Mouse (Mus musculus) kidney, embryonic 15.5 days (tissue): ENCODE data around the gene Gm13030. TPM values are rescaled to one million over a fixed set of nuclear protein-coding genes. Genes with fewer than 3 reads are reported as not detected.
A peak's percentile ranks its signal among the peaks of the same experiment; 100 is the strongest.
"Not testable (repeated sequence)": the region's sequence is repeated elsewhere in the genome, so short reads cannot be mapped to it uniquely, and the experiment has no call there.

Experiments
- ATAC-seq: fragments of 200-750 bp; cut with Nextera tagmentation; replicated peaks from 2 replicates; pipeline ENCODE4 v1.8.0; 2017; ENCODE audit warnings: moderate TSS enrichment; ENCODE audit not compliant: low FRiP score
- H3K27ac ChIP-seq: fragments of 300-500 bp; sonication (generic); 2 replicates; pipeline ENCODE4 v1.5.1; 2015; ENCODE audit warnings: mild to moderate bottlenecking, inconsistent platforms
- H3K27me3 ChIP-seq: fragments of 300-500 bp; sonication (generic); 2 replicates; pipeline ENCODE4 v1.6.1; 2015; ENCODE audit warnings: inconsistent platforms
- H3K36me3 ChIP-seq: fragments of 300-500 bp; sonication (generic); 2 replicates; pipeline ENCODE4 v1.6.1; 2015; ENCODE audit warnings: inconsistent platforms
- H3K4me1 ChIP-seq: fragments of 300-500 bp; sonication (generic); 2 replicates; pipeline ENCODE4 v1.6.1; 2015; ENCODE audit warnings: inconsistent platforms
- H3K4me2 ChIP-seq: fragments of 300-500 bp; sonication (generic); 2 replicates; pipeline ENCODE4 v1.6.1; 2015; ENCODE audit warnings: moderate library complexity, mild to moderate bottlenecking, inconsistent platforms
- H3K4me3 ChIP-seq: fragments of 300-500 bp; sonication (generic); replicated peaks from 2 replicates; pipeline ENCODE4 v1.5.1; 2015; ENCODE audit warnings: mild to moderate bottlenecking, inconsistent platforms
- H3K9ac ChIP-seq: fragments of 300-500 bp; sonication (generic); 2 replicates; pipeline ENCODE4 v1.6.1; 2015; ENCODE audit warnings: mild to moderate bottlenecking, inconsistent platforms
- H3K9me3 ChIP-seq: fragments of 300-500 bp; sonication (generic); replicated peaks from 2 replicates; pipeline ENCODE4 v1.6.1; 2016; ENCODE audit warnings: inconsistent platforms
- WGBS: fragments of 180-500 bp; shearing (Covaris S2); methylation state at CpG from one replicate; pipeline ENCODE4 v1.1.7; 2015; ENCODE audit warnings: mixed read lengths; 5-methylcytosine and 5-hydroxymethylcytosine counted together
- polyA plus RNA-seq: library from polyadenylated mRNA; unstranded; fragments of >200 nt; fragmentation: Nextera tagmentation; extraction: Ambion mirVana; gene quantifications from 2 replicates; pipeline ENCODE4 v1.2.1, GENCODE M21; 2015

Gm13030 gene
- polyA plus RNA-seq, 1 experiment from 2014 or later: not detected

DNA sequence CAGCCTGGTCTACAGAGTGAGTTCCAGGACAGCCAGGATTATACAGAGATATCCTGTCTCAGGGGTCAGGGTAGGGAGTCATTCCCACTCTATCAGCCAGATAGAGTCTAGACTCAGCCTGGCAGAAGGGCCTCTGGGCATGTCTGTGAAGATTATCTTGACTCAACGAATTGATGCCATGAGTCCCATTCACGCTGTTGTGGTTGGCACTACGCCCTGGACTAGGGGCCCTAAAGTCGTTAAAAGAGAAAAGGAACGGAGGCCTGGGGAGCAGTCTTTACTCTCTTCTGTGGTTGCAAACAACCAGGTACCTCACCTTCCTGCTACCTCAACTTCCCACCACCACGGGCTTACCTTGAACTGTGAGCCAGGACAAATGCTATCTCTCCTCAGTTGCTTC lies 34.0 kb downstream of the Gm13030 start:
- Histone ChIP-seq H3K9me3 (peaks cover 9% of the 10 kb centered on the region; the same call in 1 of the 2 replicates), H3K4me1 (no peaks in the 10 kb centered on the region), H3K36me3 (no peaks in the 10 kb centered on the region), H3K9ac (no peak overlapping the region), H3K27ac (no peak overlapping the region), H3K4me3 (no peak overlapping the region), H3K27me3 (no peaks in the 10 kb centered on the region), H3K4me2 (no peak overlapping the region)
- ATAC-seq: no peak
- WGBS: 86% methylated on average over 6 of the region's 6 CpGs

DNA sequence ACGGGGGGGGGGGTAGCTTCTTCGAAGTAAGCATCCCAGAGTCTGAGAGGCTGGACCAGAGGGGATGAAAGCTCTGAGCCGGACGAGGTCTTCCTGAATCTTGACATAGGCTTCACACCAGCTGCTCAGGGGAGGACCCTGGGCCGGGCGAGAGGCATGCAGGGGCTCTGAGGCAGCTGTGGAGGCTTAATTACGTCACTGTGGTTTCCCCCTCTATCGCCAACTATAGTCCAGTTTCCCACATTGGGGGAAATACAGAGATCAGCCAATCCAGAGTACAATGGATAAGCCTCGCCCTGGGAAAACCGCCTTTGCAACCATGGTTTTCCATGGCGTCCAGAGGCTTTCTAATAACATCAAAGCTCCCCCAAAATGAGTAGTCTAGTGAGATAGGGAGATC lies 46.6 kb downstream of the Gm13030 start:
- Histone ChIP-seq H3K4me3 (no peak overlapping the region), H3K36me3 (no peaks in the 10 kb centered on the region), H3K9me3 (0 out of 2 replicates have a peak, but pooled peaks cover 2% of the 10 kb centered on the region), H3K27me3 (0 out of 2 replicates have a peak, but pooled peaks cover 5% of the 10 kb centered on the region), H3K27ac (no peak overlapping the region), H3K4me2 (no peak overlapping the region), H3K9ac (no peak overlapping the region), H3K4me1 (peaks cover 26% of the 10 kb centered on the region)
- ATAC-seq: no peak
- WGBS: 58% methylated on average over 11 of the region's 11 CpGs

DNA sequence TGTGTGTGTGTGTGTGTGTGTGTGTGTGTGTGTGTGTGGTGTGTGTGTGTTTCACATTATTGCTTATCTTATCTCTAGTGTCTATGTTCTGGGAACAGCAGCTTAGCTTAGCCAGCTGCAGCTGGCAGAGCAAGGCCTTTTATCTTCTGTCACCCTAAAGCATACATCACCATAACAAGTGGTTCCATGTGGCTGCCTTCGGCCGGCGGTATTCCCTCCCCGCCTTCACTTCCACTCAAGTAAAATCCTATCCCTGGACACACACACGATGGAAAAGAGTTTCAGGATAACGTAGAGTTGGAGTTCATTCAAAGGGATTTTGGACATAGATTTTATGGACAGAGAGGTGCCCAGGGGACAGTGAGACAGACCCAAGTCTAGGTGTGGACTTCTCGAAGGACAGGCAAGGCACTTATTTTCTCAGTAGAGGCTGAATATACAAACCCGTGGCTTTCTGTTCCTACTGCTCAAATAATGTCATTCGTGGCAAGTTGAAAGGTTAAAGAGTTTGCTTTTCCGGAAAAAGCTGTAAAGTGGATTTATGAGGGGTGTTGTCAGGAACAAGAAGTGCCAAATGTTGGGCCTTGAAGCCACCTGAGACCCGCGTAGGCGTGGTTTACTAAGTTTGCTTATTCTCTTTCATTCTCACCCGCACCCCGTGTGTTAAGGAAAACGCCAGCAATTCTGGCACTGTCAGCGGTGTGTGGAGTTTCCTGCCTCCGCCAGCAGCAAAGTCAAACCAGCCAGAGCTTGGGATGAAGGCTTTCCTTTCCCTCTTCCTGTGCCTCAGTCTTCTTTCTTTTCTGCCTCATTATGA lies 47.8 kb downstream of the Gm13030 start:
- H3K9me3 ChIP-seq: 0 out of 2 replicates have a peak, but pooled peaks cover 2% of the 10 kb centered on the region
- H3K9ac ChIP-seq: no peak overlapping the region
- no peaks in the 10 kb centered on the region for H3K36me3 ChIP-seq
- no peak for ATAC-seq
- 6% methylated on average over 18 of the region's 18 CpGs for WGBS
- no peak overlapping the region for H3K4me3 ChIP-seq
- 0 out of 2 replicates have a peak, but pooled peaks cover 5% of the 10 kb centered on the region for H3K27me3 ChIP-seq
- peaks cover 26% of the 10 kb centered on the region for H3K4me1 ChIP-seq
- H3K27ac ChIP-seq: peak overlapping the region; percentile 58; the same call in 1 of the 2 replicates
- H3K4me2 ChIP-seq: peak overlapping the region; percentile 27

DNA sequence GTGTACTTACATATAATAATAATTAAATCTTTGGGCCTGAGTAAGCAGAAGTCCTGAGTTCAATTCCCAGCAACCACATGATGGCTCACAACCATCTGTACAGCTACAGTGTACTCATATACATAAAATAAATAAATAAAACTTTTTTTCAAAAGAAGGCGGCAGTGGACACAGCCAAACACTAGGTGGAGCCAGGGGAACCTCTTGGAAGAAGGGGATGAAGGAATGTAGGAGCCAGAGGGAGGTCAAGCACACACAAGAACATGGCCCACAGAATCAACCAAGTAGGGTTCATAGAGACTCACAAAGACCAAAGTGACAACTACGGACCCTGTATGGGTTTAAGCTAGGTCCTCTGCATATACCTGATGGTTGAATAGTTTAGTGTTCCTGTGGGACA lies 49.1 kb downstream of the Gm13030 start:
- no peaks in the 10 kb centered on the region for H3K36me3 ChIP-seq
- WGBS: 92% methylated on average over 2 of the region's 2 CpGs
- H3K4me1 ChIP-seq: peaks cover 16% of the 10 kb centered on the region
- H3K4me3 ChIP-seq: no peak overlapping the region
- no peak overlapping the region for H3K9ac ChIP-seq
- no peak overlapping the region for H3K4me2 ChIP-seq
- 0 out of 2 replicates have a peak, but pooled peaks cover 2% of the 10 kb centered on the region for H3K9me3 ChIP-seq
- H3K27me3 ChIP-seq: 0 out of 2 replicates have a peak, but pooled peaks cover 5% of the 10 kb centered on the region
- no peak overlapping the region for H3K27ac ChIP-seq
- ATAC-seq: no peak

DNA sequence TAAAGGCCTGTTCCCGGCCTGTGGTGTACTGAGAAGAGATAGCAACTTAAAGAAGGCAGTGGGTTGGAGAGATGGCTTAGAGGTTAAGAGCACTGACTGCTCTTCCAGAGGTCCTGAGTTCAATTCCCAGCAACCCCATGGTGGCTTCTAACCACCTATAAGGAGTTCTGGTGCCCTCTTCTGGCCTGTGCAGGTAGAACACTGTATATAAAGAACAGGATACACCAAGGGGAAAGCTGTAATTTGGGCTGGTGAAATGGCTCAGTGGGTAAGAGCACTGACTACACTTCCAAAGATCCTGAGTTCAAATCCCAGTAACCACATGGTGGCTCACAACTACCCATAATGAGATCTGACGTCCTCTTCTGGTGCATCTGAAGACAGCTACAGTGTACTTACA lies 49.6 kb downstream of the Gm13030 start:
- H3K36me3 ChIP-seq, H3K9ac ChIP-seq, H3K9me3 ChIP-seq, H3K4me2 ChIP-seq, ATAC-seq, H3K27ac ChIP-seq, H3K27me3 ChIP-seq, H3K4me3 ChIP-seq: not testable (repeated sequence)
- peaks cover 20% of the 10 kb centered on the region for H3K4me1 ChIP-seq
- WGBS: 79% methylated on average over 2 of the region's 2 CpGs

DNA sequence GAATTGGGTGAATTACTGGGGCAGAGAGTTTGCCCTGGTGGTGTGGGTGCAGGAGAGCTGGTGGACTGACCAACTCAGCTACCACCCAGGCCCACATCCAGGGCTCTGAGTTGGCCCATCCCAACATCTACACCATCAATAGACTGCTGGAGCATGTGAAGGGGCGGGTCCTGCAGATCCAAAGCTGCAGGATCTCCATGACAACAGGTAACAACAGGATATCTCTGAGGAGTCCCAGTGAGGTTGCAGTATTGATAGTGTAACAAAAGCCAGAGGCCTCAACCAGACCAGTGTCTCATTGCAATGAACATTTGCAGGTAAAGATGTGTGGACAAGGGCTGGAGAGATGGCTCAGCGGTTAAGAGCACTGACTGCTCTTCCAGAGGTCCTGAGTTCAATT lies 52.7 kb downstream of the Gm13030 start:
- H3K4me3 ChIP-seq: no peak overlapping the region
- 0 out of 2 replicates have a peak, but pooled peaks cover 2% of the 10 kb centered on the region for H3K9me3 ChIP-seq
- no peaks in the 10 kb centered on the region for H3K27me3 ChIP-seq
- H3K4me2 ChIP-seq: no peak overlapping the region
- H3K9ac ChIP-seq: no peak overlapping the region
- WGBS: 90% methylated on average over 2 of the region's 2 CpGs
- ATAC-seq: no peak
- H3K4me1 ChIP-seq: peaks cover 18% of the 10 kb centered on the region
- H3K27ac ChIP-seq: no peak overlapping the region
- H3K36me3 ChIP-seq: no peaks in the 10 kb centered on the region

Other genes starting within 250 kb of the Gm13030 start
- 0.08 and 0.12 TPM in 2 replicates for gene Vwa5b1, start 238.1 kb downstream of the Gm13030 start, polyA plus RNA-seq
- 0.33 and 0.45 TPM in 2 replicates for gene Pla2g2c, start 149.2 kb downstream of the Gm13030 start, polyA plus RNA-seq
- gene Ubxn10, start 136.8 kb downstream of the Gm13030 start, polyA plus RNA-seq: 1.0 and 1.8 TPM in 2 replicates
- 0.19 and 0.93 TPM in 2 replicates for gene Pla2g2f, start 116.3 kb downstream of the Gm13030 start, polyA plus RNA-seq
- gene Pla2g2d, start 98.2 kb downstream of the Gm13030 start, polyA plus RNA-seq: 0.21 TPM in 1 of 2 replicates, not detected in the other
- gene Pla2g5, start 10.5 kb downstream of the Gm13030 start, polyA plus RNA-seq: 0.38 and 0.55 TPM in 2 replicates
- 0.30 and 0.48 TPM in 2 replicates for gene Pla2g2e, start 4.0 kb upstream of the Gm13030 start, polyA plus RNA-seq
- 2.5 and 3.5 TPM in 2 replicates for gene Otud3, start 40.0 kb upstream of the Gm13030 start, polyA plus RNA-seq
- gene Rnf186, start 93.1 kb upstream of the Gm13030 start, polyA plus RNA-seq: 6.3 and 8.2 TPM in 2 replicates
- gene Tmco4, start 98.9 kb upstream of the Gm13030 start, polyA plus RNA-seq: 5.6 and 6.1 TPM in 2 replicates
- not detected in 2 replicates for gene Htr6, start 201.6 kb upstream of the Gm13030 start, polyA plus RNA-seq
- gene Nbl1, start 219.0 kb upstream of the Gm13030 start, polyA plus RNA-seq: 28.4 and 35.7 TPM in 2 replicates